Mouse (Mus musculus): ENCODE measurements around the gene Btbd18.

- TF ChIP-seq BHLHE40 (IDR thresholded peaks at IDR 0.05; ENCODE audit: low read depth, low read length) (no peak), USF1 (IDR thresholded peaks at IDR 0.05; ENCODE audit: low read depth, low read length) (no peak), KAT2A (IDR thresholded peaks at IDR 0.05; ENCODE audit: insufficient replicate concordance, low read length) (no peak), CTCF (conservative IDR thresholded peaks at IDR 0.05 in 1 of 2, IDR thresholded peaks at IDR 0.05 in 1 of 2; ENCODE audit: low read depth in 2 of 2, low read length in 2 of 2) (no peak), GABPA (IDR thresholded peaks at IDR 0.05; ENCODE audit: insufficient replicate concordance, low read depth, low read length) (no peak)
Observed at GRCm38 (mm10) chr2:84632999-84633398, 25.9 kb upstream of the Btbd18 start.

All from CH12.LX (cell line).